Mouse (Mus musculus): ENCODE results near the gene Gja10.

Gene Gja10

GRCm38 (mm10) chr4:32560724-32561554 is 41.6 kb downstream of the Gja10 start:
- no peak for DNase-seq

- DNase-seq = peak; percentile 48
Observed at GRCm38 (mm10) chr4:32560246-32560645, 42.3 kb downstream of the Gja10 start.

- DNase-seq = no peak
Observed at GRCm38 (mm10) chr4:32555506-32555905, 47.1 kb downstream of the Gja10 start.

GRCm38 (mm10) chr4:32551337-32551736 is 51.2 kb downstream of the Gja10 start:
- peak; percentile 74 for DNase-seq

GRCm38 (mm10) chr4:32549150-32549549 is 53.4 kb downstream of the Gja10 start:
- no peak for DNase-seq
